Mouse (Mus musculus) lung, embryonic 14.5 days (tissue): ENCODE measurements around the gene Cd59b. TPM values are rescaled to one million over a fixed set of nuclear protein-coding genes. Genes with fewer than 3 reads are reported as not detected.

Experiments used
- ATAC-seq: fragments of 200-750 bp; cut with Nextera tagmentation; 2 replicates; pipeline ENCODE4 v1.8.0; 2017; ENCODE audit warnings: mild to moderate bottlenecking, moderate TSS enrichment, moderate library complexity; ENCODE audit not compliant: insufficient read depth
- DNase-seq: peaks from one replicate; pipeline ENCODE4 v3.0.0-alpha.2; 2015
- H3K27ac ChIP-seq: fragments of 300-500 bp; sonication (generic); 2 replicates; pipeline ENCODE4 v1.5.1; 2014; ENCODE audit warnings: low read depth, mild to moderate bottlenecking, moderate library complexity
- H3K27me3 ChIP-seq: fragments of 300-500 bp; sonication (generic); 2 replicates; pipeline ENCODE4 v1.6.1; 2014; ENCODE audit warnings: low read length, control low read depth; ENCODE audit not compliant: insufficient read depth
- H3K36me3 ChIP-seq: fragments of 300-500 bp; sonication (generic); 2 replicates; pipeline ENCODE4 v1.6.1; 2014; ENCODE audit warnings: control low read depth; ENCODE audit not compliant: insufficient read depth
- H3K4me1 ChIP-seq: fragments of 300-500 bp; sonication (generic); 2 replicates; pipeline ENCODE4 v1.6.1; 2014; ENCODE audit warnings: antibody characterized with exemption, control low read depth; ENCODE audit not compliant: insufficient read depth
- H3K4me2 ChIP-seq: fragments of 300-500 bp; sonication (generic); 2 replicates; pipeline ENCODE4 v1.6.1; 2014; ENCODE audit warnings: mild to moderate bottlenecking
- H3K4me3 ChIP-seq: fragments of 300-500 bp; sonication (generic); 2 replicates; pipeline ENCODE4 v1.5.1; 2014; ENCODE audit warnings: low read depth, low read length
- H3K9ac ChIP-seq: fragments of 300-500 bp; sonication (generic); 2 replicates; pipeline ENCODE4 v1.6.1; 2014
- H3K9me3 ChIP-seq: fragments of 300-500 bp; sonication (generic); 2 replicates; pipeline ENCODE4 v1.6.1; 2016; ENCODE audit warnings: low read depth, low read length, control low read depth
- CTCF ChIP-seq: IDR thresholded peaks from 2 replicates; pipeline ENCODE4 v1.5.1; 2016; ENCODE audit warnings: antibody characterized with exemption, low read depth
- WGBS: fragments of 180-500 bp; shearing (Covaris S2); extraction: QIAGEN DNeasy Blood & Tissue Kit; methylation state at CpG from one replicate; pipeline ENCODE4 v1.1.7; 2014; 5-methylcytosine and 5-hydroxymethylcytosine counted together
- polyA plus RNA-seq: library from polyadenylated mRNA; unstranded; fragments of >200 nt; fragmentation: Nextera tagmentation; extraction: Ambion mirVana; gene quantifications from 2 replicates; pipeline ENCODE4 v1.2.1, GENCODE M21; 2014

Gene Cd59b
- polyA plus RNA-seq, 1 experiment from 2014 or later, result 4.5 TPM

DNA sequence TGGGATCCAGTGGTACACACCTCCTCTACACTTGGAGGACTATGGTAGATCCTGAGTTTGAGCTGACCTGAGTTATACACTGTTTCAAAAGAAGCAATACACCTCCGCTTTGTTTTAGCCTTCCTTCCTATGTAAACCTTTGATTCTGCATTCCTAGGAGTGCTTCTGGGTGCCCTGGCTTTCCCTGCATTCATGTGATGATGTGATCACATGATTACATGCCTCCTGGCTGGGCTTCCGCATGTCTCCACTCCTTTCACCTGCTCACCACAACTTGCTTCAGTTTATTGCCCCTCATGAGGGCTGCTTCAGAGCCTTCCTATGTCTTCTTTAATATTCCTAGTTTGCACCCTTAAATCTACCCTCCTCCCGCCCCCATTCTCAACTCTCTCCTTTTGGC, 37.6 kb upstream of the Cd59b start:
- ATAC-seq (no peak), DNase-seq (no peak)
- H3K4me2 ChIP-seq, result no peak overlapping the region
- H3K4me1 ChIP-seq, result 0 out of 2 replicates have a peak, but pooled peaks cover 2% of the 10 kb centered on the region
- H3K36me3 ChIP-seq, result peaks cover 30% of the 10 kb centered on the region
- TF ChIP-seq CTCF, result no peak
- no peak overlapping the region for H3K4me3 ChIP-seq
- WGBS, result 91% methylated on average over 3 of the region's 3 CpGs
- no peaks in the 10 kb centered on the region for H3K27me3 ChIP-seq
- H3K9me3 ChIP-seq, result no peaks in the 10 kb centered on the region
- no peak overlapping the region for H3K9ac ChIP-seq
- H3K27ac ChIP-seq, result no peak overlapping the region

GRCm38 (mm10) chr2:104034832-104035472, 34.7 kb upstream of the Cd59b start:
- H3K4me3 ChIP-seq, result no peak overlapping the region
- H3K9me3 ChIP-seq, result no peaks in the 10 kb centered on the region
- H3K36me3 ChIP-seq, result peaks cover 48% of the 10 kb centered on the region
- no peak overlapping the region for H3K9ac ChIP-seq
- 0 out of 2 replicates have a peak, but pooled peaks cover under 1% of the 10 kb centered on the region for H3K4me1 ChIP-seq
- ATAC-seq (0 out of 2 replicates have a peak, but pooled peaks have one; percentile 54), DNase-seq (peak; percentile 89)
- H3K27ac ChIP-seq, result no peak overlapping the region
- H3K27me3 ChIP-seq, result no peaks in the 10 kb centered on the region
- no peak overlapping the region for H3K4me2 ChIP-seq
- WGBS, result 31% methylated on average over 3 of the region's 3 CpGs
- peak; percentile 93 for TF ChIP-seq CTCF

- Histone ChIP-seq H3K27ac (no peak overlapping the region), H3K36me3 (peaks cover 50% of the 10 kb centered on the region), H3K4me3 (no peak overlapping the region), H3K4me1 (no peaks in the 10 kb centered on the region), H3K9ac (no peak overlapping the region), H3K4me2 (no peak overlapping the region), H3K9me3 (no peaks in the 10 kb centered on the region), H3K27me3 (no peaks in the 10 kb centered on the region)
- no peak for TF ChIP-seq CTCF
- ATAC-seq, result no peak
- 80% methylated on average over 6 of the region's 6 CpGs for WGBS
- no peak for DNase-seq
Measured at GRCm38 (mm10) chr2:104035595-104035994, 34.1 kb upstream of the Cd59b start.

DNA sequence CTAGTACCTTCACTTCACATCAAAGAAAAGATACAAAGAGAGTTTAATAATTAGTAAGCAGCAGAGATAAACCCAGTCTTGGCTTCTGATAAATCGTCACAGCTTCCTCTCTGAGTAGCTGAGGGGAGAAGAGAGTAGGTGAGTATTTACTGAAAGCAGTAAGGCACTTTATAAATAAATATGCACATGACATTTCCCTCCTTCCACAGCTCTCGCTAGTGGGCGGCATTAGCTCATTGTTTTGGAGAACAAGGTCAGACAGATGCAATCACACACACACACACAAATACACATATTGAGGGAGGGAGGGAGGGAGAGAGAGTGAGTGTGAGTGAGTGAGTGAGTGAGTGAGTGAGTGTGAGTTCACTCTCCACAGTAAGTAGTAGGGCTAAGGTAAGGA, 33.3 kb upstream of the Cd59b start:
- Histone ChIP-seq H3K27ac (no peak overlapping the region), H3K4me2 (no peak overlapping the region), H3K27me3 (no peaks in the 10 kb centered on the region), H3K9ac (no peak overlapping the region), H3K36me3 (peaks cover 50% of the 10 kb centered on the region), H3K4me3 (no peak overlapping the region), H3K9me3 (no peaks in the 10 kb centered on the region), H3K4me1 (no peaks in the 10 kb centered on the region)
- 37% methylated on average over 3 of the region's 3 CpGs for WGBS
- DNase-seq (no peak), ATAC-seq (no peak)
- no peak for TF ChIP-seq CTCF

GRCm38 (mm10) chr2:104038236-104038635, 31.4 kb upstream of the Cd59b start:
- no peak for TF ChIP-seq CTCF
- no peaks in the 10 kb centered on the region for H3K27me3 ChIP-seq
- no peak overlapping the region for H3K27ac ChIP-seq
- ATAC-seq (no peak), DNase-seq (no peak)
- no peak overlapping the region for H3K4me2 ChIP-seq
- H3K9me3 ChIP-seq, result no peaks in the 10 kb centered on the region
- H3K4me1 ChIP-seq, result no peaks in the 10 kb centered on the region
- WGBS, result 79% methylated on average over 2 of the region's 2 CpGs
- H3K9ac ChIP-seq, result no peak overlapping the region
- H3K36me3 ChIP-seq, result peaks cover 55% of the 10 kb centered on the region
- no peak overlapping the region for H3K4me3 ChIP-seq

- Histone ChIP-seq H3K9ac (no peak overlapping the region), H3K27me3 (no peaks in the 10 kb centered on the region), H3K4me2 (no peak overlapping the region), H3K36me3 (peaks cover 43% of the 10 kb centered on the region), H3K9me3 (no peaks in the 10 kb centered on the region), H3K4me3 (no peak overlapping the region), H3K4me1 (no peaks in the 10 kb centered on the region), H3K27ac (no peak overlapping the region)
- no peak for TF ChIP-seq CTCF
- DNase-seq (peak; percentile 34), ATAC-seq (no peak)
- 58% methylated on average over 5 of the region's 5 CpGs for whole genome bisulfite sequencing
Measured at GRCm38 (mm10) chr2:104041632-104042031, 28.0 kb upstream of the Cd59b start.

GRCm38 (mm10) chr2:104042766-104043165, 26.9 kb upstream of the Cd59b start:
- no peak overlapping the region for H3K27ac ChIP-seq
- H3K4me1 ChIP-seq, result no peaks in the 10 kb centered on the region
- H3K4me2 ChIP-seq, result no peak overlapping the region
- H3K9ac ChIP-seq, result no peak overlapping the region
- WGBS, result 79% methylated on average over 15 of the region's 15 CpGs
- no peak for ATAC-seq
- TF ChIP-seq CTCF, result no peak
- DNase-seq, result no peak
- H3K4me3 ChIP-seq, result no peak overlapping the region
- H3K36me3 ChIP-seq, result peaks cover 33% of the 10 kb centered on the region
- H3K9me3 ChIP-seq, result no peaks in the 10 kb centered on the region
- no peaks in the 10 kb centered on the region for H3K27me3 ChIP-seq
